In genomic region chr17:47294091-47294534, GRCm38 (mm10) we compare ENCODE assay signal across 8 mouse cellular contexts.
DNase-seq lines count a peak whose midpoint lies in the region; ATAC-seq lines count a peak whose summit lies in the region.

No protein-coding gene starts in this region.

- 0 out of 2 replicates have a peak, but pooled peaks cover 6% of the 10 kb centered on the region for H3K36me3 ChIP-seq in kidney, embryonic 15.5 days
- H3K36me3 ChIP-seq in megakaryocyte, embryonic 14.5 days (replicated peaks; ENCODE audit: low read length): peaks cover 38% of the 10 kb centered on the region

- H3K4me3 ChIP-seq in kidney, embryonic 15.5 days (replicated peaks): no peak overlapping the region
- H3K4me3 ChIP-seq in megakaryocyte, embryonic 14.5 days (replicated peaks): peak overlapping the region; percentile 33

- intact Hi-C loops in gastrocnemius, postnatal 14 days (cut with DNase I; ENCODE audit: low total_unique reads): no loop called here

- DNase-seq in CD4-positive helper T cell, adult 2 months (ENCODE audit: low read depth, low spot score): peak; percentile 26
- DNase-seq in R1 (ENCODE audit: low read depth, low spot score): peak; percentile 70
- peak; percentile 73 for DNase-seq in gastrocnemius, postnatal 14 days
- no peak for DNase-seq in spleen, adult 12 weeks (ENCODE audit: low spot score)
- no peak for DNase-seq in embryo, embryonic 9.5 days (ENCODE audit: extremely low spot score)

- no peak overlapping the region for H3K9ac ChIP-seq in kidney, embryonic 15.5 days

- H3K4me2 ChIP-seq in kidney, embryonic 15.5 days: no peak overlapping the region

- no peaks in the 10 kb centered on the region for H3K9me3 ChIP-seq in kidney, embryonic 15.5 days (replicated peaks)
- peaks cover 16% of the 10 kb centered on the region for H3K9me3 ChIP-seq in megakaryocyte, embryonic 14.5 days

- peaks cover 38% of the 10 kb centered on the region for H3K4me1 ChIP-seq in kidney, embryonic 15.5 days
- peaks cover 61% of the 10 kb centered on the region for H3K4me1 ChIP-seq in megakaryocyte, embryonic 14.5 days

- peak; percentile 66 for ATAC-seq in kidney, embryonic 15.5 days (replicated peaks; ENCODE audit: low FRiP score)
- no peak for ATAC-seq in inflammation-experienced regulatory T-cells, adult 6 months

- no peaks in the 10 kb centered on the region for H3K27me3 ChIP-seq in kidney, embryonic 15.5 days
- H3K27me3 ChIP-seq in megakaryocyte, embryonic 14.5 days (replicated peaks): no peaks in the 10 kb centered on the region

- peak overlapping the region; percentile 86 for H3K27ac ChIP-seq in kidney, embryonic 15.5 days

- WGBS in kidney, embryonic 15.5 days: 48% methylated on average over 5 of the region's 5 CpGs

Comparison
In these comparisons a context has a peak if more than half of its experiments do, and no peak if none do; other contexts are left out.
1. DNase-seq: peak in CD4-positive helper T cell, adult 2 months (single experiment), R1 (single experiment) and gastrocnemius, postnatal 14 days (single experiment); none in spleen, adult 12 weeks (single experiment) and embryo, embryonic 9.5 days (single experiment).